Mouse (Mus musculus) kidney, postnatal 10 days (tissue): ENCODE data around the gene Tbc1d30.

Source experiments
- DNase-seq: peaks from one replicate; pipeline ENCODE4 v3.0.0; 2021; ENCODE audit warnings: mixed read lengths

Gene Tbc1d30

GRCm38 (mm10) chr10:121310511-121311221 lies 40.4 kb downstream of the Tbc1d30 start:
- peak; percentile 74 for DNase-seq

DNA sequence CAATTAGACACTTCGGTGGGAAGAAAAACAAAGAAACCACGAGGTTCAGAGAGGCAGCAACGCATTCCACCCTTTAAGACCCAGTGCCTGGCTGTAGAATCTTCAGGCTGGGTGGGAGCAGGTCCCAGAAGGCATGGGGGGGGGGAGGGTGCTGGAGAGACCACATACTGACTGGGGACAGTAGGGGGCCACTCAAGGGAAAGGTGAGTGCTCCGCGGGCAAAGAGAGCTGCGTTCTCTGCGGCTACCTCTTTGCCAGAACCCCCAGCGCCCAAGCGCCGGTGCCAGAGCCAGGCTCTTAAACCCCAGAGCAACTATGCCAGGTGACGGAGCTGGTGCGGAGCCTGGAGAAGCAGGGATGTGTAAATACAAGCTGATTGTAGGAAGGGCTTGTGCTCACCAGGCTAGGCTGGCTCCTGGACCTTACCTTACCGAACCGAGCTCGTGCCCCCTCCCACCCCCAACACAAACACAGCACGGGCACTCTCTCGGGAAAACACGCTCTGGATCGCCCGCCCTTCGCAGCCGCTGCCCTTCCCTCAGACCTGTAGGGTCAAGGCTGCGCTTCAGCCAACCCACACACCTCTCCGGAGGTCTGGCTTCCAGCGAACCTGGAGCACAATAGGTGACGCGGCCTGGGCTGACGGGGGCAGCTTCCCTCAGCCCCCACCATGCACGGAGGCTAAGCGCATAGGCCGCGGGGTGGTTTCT lies 41.1 kb downstream of the Tbc1d30 start:
- DNase-seq = no peak

- peak; percentile 62 for DNase-seq
These were observed 41.9 kb downstream of the Tbc1d30 start for GRCm38 (mm10) chr10:121309123-121309655.

- DNase-seq = peak; percentile 55
These were observed 45.6 kb downstream of the Tbc1d30 start for GRCm38 (mm10) chr10:121305441-121305840.

DNA sequence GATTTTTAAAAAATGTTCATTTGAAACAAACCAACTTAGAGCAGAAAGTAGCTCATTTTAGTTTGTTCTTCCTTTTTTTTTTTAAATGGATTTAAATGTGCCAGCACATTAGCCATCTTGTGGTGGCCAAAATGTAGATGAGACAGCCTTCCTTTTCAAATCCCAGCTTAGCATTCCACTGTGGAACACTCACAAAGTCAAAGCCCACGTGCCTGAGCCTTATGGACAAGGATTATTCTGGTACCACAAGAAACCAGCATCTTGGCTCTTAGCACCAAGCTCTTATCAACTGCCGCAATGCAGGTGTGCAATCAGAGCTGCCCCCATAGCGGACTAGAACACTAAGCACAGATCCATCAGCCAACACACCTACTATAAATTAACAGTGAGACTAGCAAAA lies 47.5 kb downstream of the Tbc1d30 start:
- no peak for DNase-seq

- DNase-seq = no peak
These were observed 49.2 kb downstream of the Tbc1d30 start for GRCm38 (mm10) chr10:121301868-121302267.

DNA sequence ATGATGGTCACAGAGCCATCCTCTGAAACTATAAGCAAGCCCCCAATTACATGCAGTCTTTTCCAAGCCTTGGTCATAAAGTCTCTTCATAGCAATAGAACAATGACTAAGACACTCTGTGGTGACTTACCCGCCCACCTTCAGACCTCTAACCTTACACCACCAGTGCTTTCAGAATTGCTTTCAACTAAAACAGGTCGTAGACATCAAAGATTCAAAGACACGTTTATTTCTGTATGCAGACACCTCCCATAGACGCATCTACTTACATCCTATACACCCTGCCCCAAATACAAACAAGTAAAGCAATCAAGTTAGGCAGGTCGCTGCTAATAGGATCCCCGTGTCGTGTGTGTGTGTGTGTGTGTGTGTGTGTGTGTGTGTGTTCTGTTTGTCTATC lies 50.4 kb downstream of the Tbc1d30 start:
- no peak for DNase-seq

- peak; percentile 69 for DNase-seq
These were observed 53.9 kb downstream of the Tbc1d30 start for GRCm38 (mm10) chr10:121297054-121297701.

- no peak for DNase-seq
These were observed 56.6 kb downstream of the Tbc1d30 start for GRCm38 (mm10) chr10:121294471-121294870.

DNA sequence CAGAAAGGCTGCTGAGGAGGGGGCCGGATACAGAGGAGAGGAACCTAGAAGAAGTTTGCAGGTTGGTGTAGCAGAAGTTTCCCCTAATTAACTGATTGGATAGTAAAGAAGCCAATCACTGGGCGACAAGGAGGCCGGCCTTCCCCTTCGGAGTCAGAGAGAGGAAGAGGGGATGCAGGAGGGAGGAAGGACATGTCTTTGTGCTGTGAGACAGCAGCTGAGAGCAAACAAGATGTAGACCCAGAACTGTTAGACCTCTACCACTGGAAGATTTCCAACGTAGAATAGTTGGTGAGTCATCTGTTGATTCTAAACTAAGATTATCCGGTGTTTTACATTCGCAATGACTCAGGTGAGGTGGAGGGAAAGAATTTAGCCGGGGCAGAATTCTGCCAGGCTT lies 57.2 kb downstream of the Tbc1d30 start:
- no peak for DNase-seq

DNA sequence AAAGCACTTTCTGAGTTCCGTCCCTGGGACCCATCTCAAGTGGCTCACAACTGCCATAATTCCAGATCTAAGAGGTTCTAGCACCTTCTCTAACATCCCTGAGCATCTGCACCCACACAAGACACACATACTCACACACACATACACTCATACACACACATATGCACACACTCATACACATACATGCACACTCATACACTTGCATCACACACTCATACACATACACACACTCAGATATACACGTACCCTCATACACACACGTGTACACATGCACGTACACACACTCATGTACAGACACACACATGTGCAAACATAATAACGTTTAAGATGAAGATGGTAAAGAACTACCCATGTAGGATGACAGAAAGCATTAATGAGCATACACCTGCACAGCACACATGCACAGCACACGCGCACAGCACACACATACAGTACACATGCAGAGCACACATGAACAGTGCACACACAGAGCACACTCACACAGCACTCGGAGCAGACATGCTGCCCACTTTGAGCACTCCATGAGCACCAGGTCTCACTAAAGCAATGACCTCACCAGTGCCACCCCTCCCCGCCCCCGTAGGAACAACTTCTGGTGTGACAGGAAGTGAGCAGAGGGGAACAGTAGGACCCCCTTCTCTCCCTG lies 59.7 kb downstream of the Tbc1d30 start:
- no peak for DNase-seq

DNA sequence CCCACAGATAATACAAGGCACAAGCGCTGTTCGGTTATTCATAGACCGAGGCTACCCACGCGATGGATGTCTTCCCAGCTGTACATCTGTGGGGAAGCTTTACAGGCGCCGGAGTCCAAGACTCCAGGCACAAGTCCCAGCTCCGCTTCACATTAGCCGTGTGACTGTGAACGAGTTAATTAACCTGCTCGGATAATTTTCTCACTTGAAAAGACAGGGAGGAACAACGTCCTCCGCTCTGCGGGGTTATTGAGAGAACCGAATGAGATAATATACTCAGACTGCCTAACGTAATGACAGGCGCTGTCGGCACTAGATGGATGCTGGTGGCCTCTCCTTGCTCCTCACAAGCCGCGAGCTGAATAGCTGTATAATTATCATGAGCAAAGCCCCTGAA lies 60.4 kb downstream of the Tbc1d30 start:
- no peak for DNase-seq

GRCm38 (mm10) chr10:121289970-121290681 lies 61.0 kb downstream of the Tbc1d30 start:
- no peak for DNase-seq

DNA sequence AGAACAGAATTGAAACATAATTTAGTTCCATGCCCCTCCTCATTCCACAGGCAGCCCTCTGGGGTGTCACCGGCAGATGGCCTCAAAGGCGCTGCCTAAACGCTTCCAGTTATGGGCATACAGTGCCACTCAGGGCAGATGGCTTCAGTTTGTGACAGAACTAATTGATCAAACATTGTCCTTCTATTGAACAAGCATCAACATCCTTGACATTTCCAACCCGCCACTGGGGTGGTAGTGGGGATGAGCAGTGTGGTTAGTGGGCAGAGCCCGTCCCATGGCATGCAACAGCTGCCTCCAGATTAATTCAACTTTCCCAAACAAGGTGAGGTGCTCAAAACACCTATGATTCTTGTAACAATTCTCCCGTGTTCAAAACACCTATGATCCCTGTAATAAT lies 68.2 kb downstream of the Tbc1d30 start:
- DNase-seq = no peak

DNA sequence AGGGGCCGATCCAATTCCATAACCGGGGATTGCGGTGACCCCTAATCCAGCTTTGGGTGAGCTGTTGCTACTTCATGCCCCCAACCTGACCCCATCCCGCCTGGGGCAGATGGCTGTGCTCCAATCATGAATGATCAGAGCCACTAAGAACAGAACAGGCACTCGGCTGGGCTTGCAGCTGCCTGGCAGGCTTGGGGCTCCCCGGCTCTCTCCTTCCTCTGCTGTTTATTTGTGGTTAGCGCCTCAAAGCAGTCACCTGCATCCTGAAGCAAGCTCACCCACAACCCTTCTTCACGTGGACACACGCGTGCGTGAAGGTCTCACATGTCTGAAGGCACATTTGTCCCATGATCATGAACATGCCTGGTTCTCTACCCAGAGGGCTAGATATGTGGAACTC lies 68.6 kb downstream of the Tbc1d30 start:
- DNase-seq = peak; percentile 21

DNA sequence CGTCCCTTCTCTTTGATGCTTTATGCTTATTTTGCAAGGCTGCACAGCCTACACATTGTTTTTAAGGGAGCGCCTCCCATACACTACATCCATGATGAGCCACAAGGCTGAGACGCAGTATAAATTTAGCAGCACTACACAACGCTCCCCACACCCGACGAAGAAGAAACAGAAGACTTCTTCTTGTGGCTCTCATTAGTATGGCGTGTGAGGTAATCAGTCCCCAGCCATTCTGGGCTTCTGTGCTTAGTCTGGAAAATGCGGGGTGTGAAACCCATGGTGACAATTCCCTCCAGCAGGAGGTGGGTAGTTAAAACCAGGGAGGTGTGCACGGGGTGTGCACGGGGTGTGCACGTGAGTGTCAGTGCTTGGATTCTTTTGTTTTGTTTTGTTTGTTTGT lies 70.1 kb downstream of the Tbc1d30 start:
- no peak for DNase-seq

GRCm38 (mm10) chr10:121277022-121277471 lies 74.0 kb downstream of the Tbc1d30 start:
- no peak for DNase-seq

GRCm38 (mm10) chr10:121274964-121275363 lies 76.1 kb downstream of the Tbc1d30 start:
- DNase-seq = no peak

- no peak for DNase-seq
These were observed 80.1 kb downstream of the Tbc1d30 start for GRCm38 (mm10) chr10:121271002-121271401.

GRCm38 (mm10) chr10:121268771-121269170 lies 82.3 kb downstream of the Tbc1d30 start:
- DNase-seq = no peak

DNA sequence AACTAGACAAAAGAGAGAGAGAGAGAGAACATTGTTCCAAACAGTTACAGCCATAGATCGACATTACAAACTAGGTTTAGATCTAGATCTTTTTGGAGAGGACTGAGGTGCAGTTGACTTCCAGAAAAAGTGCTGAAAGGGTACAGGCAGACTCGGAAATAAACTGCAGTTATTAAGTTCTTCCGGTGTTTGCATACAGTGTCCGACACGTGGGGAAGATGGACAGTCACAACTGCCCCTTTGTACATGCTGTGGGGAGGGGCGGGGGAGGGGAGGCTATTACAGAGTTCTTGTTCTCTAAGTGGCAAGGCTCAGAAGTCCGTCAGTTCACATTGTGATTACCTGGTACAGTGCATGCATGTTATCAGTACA lies 86.9 kb downstream of the Tbc1d30 start:
- no peak for DNase-seq

DNA sequence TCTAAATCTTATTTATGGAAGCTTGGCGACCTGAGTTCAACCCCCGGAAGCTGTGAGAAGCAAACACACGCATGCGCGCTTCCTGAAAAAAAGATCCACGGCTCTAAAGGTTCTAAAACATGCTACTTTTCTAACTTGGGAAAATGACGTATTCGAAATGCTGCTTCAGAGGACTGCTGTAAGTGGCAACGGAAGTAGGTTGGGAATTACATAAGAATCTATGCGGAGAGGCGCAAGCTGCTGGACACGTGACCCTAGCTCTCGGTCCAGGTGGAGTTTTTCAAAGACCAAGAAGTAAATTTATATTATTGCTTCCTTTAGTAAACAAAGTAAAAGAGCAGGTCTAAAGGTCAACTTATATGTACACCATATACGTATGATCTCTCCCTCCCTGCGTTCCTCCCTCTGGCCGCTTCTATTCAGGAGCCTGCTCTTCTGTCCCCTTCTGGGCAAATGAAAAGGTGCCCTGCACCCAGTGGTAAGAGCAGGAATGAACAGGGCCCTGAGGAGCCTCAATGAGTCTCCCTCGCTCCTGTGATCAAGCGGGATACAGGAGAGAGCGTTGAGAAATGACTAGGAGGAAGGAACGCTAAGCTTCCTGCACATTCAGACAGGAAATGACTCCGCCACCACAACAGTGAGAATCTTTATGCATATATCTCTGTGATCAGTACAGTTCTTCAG lies 87.4 kb downstream of the Tbc1d30 start:
- DNase-seq = peak; percentile 32
